Mouse (Mus musculus): Measurements from ENCODE around the gene Slc47a2. TPM values are rescaled to one million over a fixed set of nuclear protein-coding genes. Genes with fewer than 3 reads are reported as not detected.
"Not testable (repeated sequence)": the region's sequence is repeated elsewhere in the genome, so short reads cannot be mapped to it uniquely, and the experiment has no call there.

The Slc47a2 gene
- polyA plus RNA-seq, 3 experiments from 2014 or later: not detected

- no peak for ATAC-seq
Measured at GRCm38 (mm10) chr11:61341233-61341632, 1.4 kb downstream of the Slc47a2 start.

GRCm38 (mm10) chr11:61340374-61340773 is 2.3 kb downstream of the Slc47a2 start:
- no peak for ATAC-seq

GRCm38 (mm10) chr11:61337586-61337985 is 5.1 kb downstream of the Slc47a2 start:
- ATAC-seq: no peak

GRCm38 (mm10) chr11:61320904-61321687 is 21.6 kb downstream of the Slc47a2 start:
- ATAC-seq: no peak

GRCm38 (mm10) chr11:61319923-61320567 is 22.6 kb downstream of the Slc47a2 start:
- no peak for ATAC-seq

- no peak for ATAC-seq
Measured at GRCm38 (mm10) chr11:61319233-61319922, 23.3 kb downstream of the Slc47a2 start.

- ATAC-seq: no peak
Measured at GRCm38 (mm10) chr11:61316864-61317263, 25.8 kb downstream of the Slc47a2 start.

- no peak for ATAC-seq
Measured at GRCm38 (mm10) chr11:61310321-61310720, 32.3 kb downstream of the Slc47a2 start.

GRCm38 (mm10) chr11:61309831-61310230 is 32.8 kb downstream of the Slc47a2 start:
- no peak for ATAC-seq

- no peak for ATAC-seq
Measured at GRCm38 (mm10) chr11:61307795-61308194, 34.9 kb downstream of the Slc47a2 start.

GRCm38 (mm10) chr11:61305377-61305776 is 37.3 kb downstream of the Slc47a2 start:
- ATAC-seq: no peak

- ATAC-seq: not testable (repeated sequence)
Measured at GRCm38 (mm10) chr11:61304535-61304934, 38.1 kb downstream of the Slc47a2 start.

GRCm38 (mm10) chr11:61300716-61301392 is 41.8 kb downstream of the Slc47a2 start:
- ATAC-seq: no peak

- no peak for ATAC-seq
Measured at GRCm38 (mm10) chr11:61300205-61300604, 42.5 kb downstream of the Slc47a2 start.

GRCm38 (mm10) chr11:61297901-61298300 is 44.8 kb downstream of the Slc47a2 start:
- ATAC-seq: no peak

- no peak for ATAC-seq
Measured at GRCm38 (mm10) chr11:61297326-61297725, 45.3 kb downstream of the Slc47a2 start.

- no peak for ATAC-seq
Measured at GRCm38 (mm10) chr11:61296556-61296955, 46.1 kb downstream of the Slc47a2 start.

- ATAC-seq: no peak
Measured at GRCm38 (mm10) chr11:61295556-61295955, 47.1 kb downstream of the Slc47a2 start.

- no peak for ATAC-seq
Measured at GRCm38 (mm10) chr11:61294431-61294830, 48.2 kb downstream of the Slc47a2 start.

GRCm38 (mm10) chr11:61293251-61293650 is 49.4 kb downstream of the Slc47a2 start:
- no peak for ATAC-seq

GRCm38 (mm10) chr11:61284323-61284722 is 58.3 kb downstream of the Slc47a2 start:
- no peak for ATAC-seq

GRCm38 (mm10) chr11:61283414-61284049 is 59.1 kb downstream of the Slc47a2 start:
- no peak for ATAC-seq

All from inflammation-experienced regulatory T-cells, adult 6 months (primary cell).